Mouse (Mus musculus): ENCODE measurements at regions not wholly inside any gene's neighbourhood (a gene's known extent, or its start where the extent isn't known, plus 50 kb on each side); places are given as distances from the start of the nearest gene placed in this dataset.

GRCm38 (mm10) chr3:133599731-133600130, 54.8 kb upstream of the Tet2 start:
- DNase-seq, result no peak

- DNase-seq, result peak; percentile 59
These were observed 55.7 kb upstream of the Tet2 start for GRCm38 (mm10) chr3:133600447-133601220.

- DNase-seq, result no peak
These were observed 60.5 kb upstream of the Tet2 start for GRCm38 (mm10) chr3:133605460-133605859.

GRCm38 (mm10) chr3:133608845-133609261, 63.9 kb upstream of the Tet2 start:
- DNase-seq, result no peak

GRCm38 (mm10) chr3:133613836-133614711, 69.1 kb upstream of the Tet2 start:
- DNase-seq, result no peak

GRCm38 (mm10) chr3:133614712-133615426, 69.9 kb upstream of the Tet2 start:
- peak; percentile 7 for DNase-seq

GRCm38 (mm10) chr3:133617036-133617435, 72.1 kb upstream of the Tet2 start:
- no peak for DNase-seq

GRCm38 (mm10) chr3:133618491-133618890, 73.6 kb upstream of the Tet2 start:
- DNase-seq, result no peak

GRCm38 (mm10) chr3:133623201-133623744, 78.3 kb upstream of the Tet2 start:
- peak; percentile 4 for DNase-seq

- no peak for DNase-seq
These were observed 79.3 kb upstream of the Tet2 start for GRCm38 (mm10) chr3:133624079-133624875.

- no peak for DNase-seq
These were observed 80.1 kb upstream of the Tet2 start for GRCm38 (mm10) chr3:133625046-133625445.

- no peak for DNase-seq
These were observed 81.5 kb upstream of the Tet2 start for GRCm38 (mm10) chr3:133626442-133626841.

- DNase-seq, result no peak
These were observed 82.3 kb upstream of the Tet2 start for GRCm38 (mm10) chr3:133627116-133627844.

GRCm38 (mm10) chr3:133634306-133634705, 89.4 kb upstream of the Tet2 start:
- no peak for DNase-seq

- no peak for DNase-seq
These were observed 100.7 kb upstream of the Tet2 start for GRCm38 (mm10) chr3:133645604-133646003.

GRCm38 (mm10) chr3:133646449-133647059, 101.6 kb upstream of the Tet2 start:
- DNase-seq, result no peak

GRCm38 (mm10) chr3:133650025-133650424, 105.1 kb upstream of the Tet2 start:
- DNase-seq, result no peak

GRCm38 (mm10) chr3:133651996-133652395, 107.1 kb upstream of the Tet2 start:
- DNase-seq, result no peak

GRCm38 (mm10) chr3:133659759-133660158, 114.8 kb upstream of the Tet2 start:
- no peak for DNase-seq

GRCm38 (mm10) chr3:133661303-133661702, 116.4 kb upstream of the Tet2 start:
- DNase-seq, result no peak

- DNase-seq, result no peak
These were observed 120.0 kb upstream of the Tet2 start for GRCm38 (mm10) chr3:133664914-133665313.
